Mouse (Mus musculus): ENCODE measurements at regions not wholly inside any gene's neighbourhood (a gene's known extent, or its start where the extent isn't known, plus 50 kb on each side); places are given as distances from the start of the nearest gene placed in this dataset.

- POLR2A ChIA-PET = no interaction called here
- CTCF ChIA-PET = no interaction called here
Observed at GRCm38 (mm10) chr6:95179993-95180392, 63.0 kb downstream of the Kbtbd8 start.

DNA sequence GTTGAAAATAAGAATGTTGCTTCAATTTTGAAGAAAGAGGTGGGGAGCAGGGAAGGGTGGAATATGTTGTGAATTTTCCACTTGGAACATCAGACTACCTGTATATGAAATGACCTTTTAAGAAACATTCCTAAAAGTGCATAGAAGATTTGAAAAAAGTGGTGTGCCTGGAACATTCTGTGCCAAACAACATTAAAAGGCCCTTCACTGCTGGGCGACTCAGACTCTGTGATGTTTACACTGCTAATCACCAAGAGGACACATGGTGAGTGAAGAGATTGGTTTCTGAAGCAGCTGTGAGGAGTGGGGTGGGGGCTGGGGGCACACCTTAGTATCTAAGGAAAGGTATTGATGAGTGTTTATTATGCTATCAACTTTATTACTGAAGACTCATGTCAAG lies 65.2 kb downstream of the Kbtbd8 start:
- POLR2A ChIA-PET = no interaction called here
- CTCF ChIA-PET = no interaction called here

DNA sequence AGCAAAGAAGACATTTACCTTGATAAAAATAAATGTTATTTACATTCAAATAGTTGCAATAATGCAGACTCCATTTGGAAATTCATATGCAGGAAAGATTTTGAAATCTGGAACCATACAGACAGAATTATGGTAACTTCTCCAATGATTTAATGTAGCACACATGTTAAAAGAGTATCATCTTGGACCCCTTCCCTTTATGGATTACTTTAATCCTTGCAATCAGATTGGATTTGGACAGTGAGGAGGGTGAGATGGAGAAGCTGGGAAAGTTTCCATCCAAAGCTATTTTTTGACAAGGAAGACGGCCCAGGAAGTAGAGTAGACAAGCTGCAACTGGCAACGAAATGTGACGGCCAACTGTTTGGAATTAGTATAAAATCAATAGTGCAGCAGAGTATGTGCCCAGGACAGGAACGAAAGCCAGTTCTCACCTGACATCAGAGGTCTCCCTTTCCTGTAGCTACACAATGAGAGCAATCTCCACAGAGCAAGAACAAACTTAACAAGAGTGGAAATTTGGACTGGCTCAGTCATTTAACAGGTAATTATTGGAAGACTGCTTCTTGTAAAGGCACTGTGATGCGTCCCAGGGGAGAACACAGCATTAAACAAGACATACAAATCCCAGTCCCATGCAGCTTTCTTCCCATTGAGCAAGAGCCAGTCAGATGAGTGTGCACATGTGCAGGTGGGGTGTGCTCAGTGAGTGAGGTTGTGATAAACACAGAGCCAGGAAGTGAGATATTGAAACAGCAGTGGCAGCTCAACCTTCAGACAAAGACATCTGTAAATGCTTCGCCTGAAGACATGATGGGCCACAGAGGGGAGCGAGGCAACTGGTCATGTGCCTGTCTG lies 68.3 kb downstream of the Kbtbd8 start:
- ChIA-PET POLR2A (interaction anchor here in 1 of 4 experiments (1.7 kb wide), 1 partner anchor 13 kb away, joined by 4 read pairs; no protein-coding TSS in a partner anchor), CTCF (no interaction called here)

DNA sequence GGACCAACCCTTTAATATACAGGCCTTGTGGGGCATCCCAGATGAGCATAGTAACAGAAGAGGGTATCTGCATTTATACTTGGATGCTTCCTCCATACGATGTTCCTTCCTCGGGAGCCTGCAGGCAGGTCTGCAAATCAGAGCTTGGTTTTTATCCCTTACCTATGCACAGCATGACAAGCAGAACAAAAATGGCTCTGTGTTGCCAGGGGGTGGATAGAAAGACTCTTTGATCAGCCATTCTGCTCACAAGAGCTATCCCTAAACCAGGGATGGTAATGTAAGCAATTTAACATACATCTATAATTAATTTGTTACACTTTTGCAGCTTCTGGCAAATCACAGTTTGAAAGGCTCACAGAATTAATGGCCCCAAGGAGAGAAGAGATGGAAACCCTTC lies 79.6 kb downstream of the Kbtbd8 start:
- ChIA-PET POLR2A (no interaction called here), CTCF (interaction anchor here in 1 of 4 experiments (0.5 kb wide), 1 partner anchor 156 kb away, joined by 3 read pairs; no protein-coding TSS in a partner anchor)

GRCm38 (mm10) chr6:95198611-95199010 lies 81.6 kb downstream of the Kbtbd8 start:
- POLR2A ChIA-PET = interaction anchor here in 1 of 4 experiments (0.8 to 1.9 kb wide), 3 partner anchors 12 to 106 kb away, joined by 3 to 4 read pairs (median 3); no protein-coding TSS in a partner anchor
- CTCF ChIA-PET = interaction anchor here in 2 of 4 experiments (0.6 to 0.7 kb wide), 2 partner anchors 9 to 88 kb away, joined by 8 to 14 read pairs; no protein-coding TSS in a partner anchor

DNA sequence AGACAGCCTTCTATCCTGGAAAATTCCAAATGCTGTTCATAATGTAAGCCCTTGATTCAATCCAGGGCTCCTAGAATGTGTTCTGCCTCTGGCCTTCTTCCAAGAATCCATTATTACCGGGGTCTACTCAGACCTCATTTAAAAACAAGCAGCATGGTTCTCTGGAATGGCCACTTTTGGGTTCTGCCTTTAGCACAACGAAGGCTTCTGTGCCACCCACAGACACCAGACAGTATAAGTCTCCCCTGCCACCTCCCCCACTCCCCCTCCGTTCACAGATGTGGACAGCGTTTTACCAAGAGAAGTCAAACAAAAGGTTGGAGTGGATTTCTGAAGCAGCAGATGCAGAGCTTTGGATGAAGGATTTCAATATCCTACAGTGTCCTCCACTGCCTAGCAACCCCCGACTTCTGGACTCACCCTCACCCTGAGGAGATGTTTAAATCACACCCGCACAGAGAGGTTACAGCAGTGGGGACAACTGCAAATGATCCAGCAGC lies 85.3 kb downstream of the Kbtbd8 start:
- ChIA-PET CTCF (no interaction called here), POLR2A (no interaction called here)

- CTCF ChIA-PET = no interaction called here
- POLR2A ChIA-PET = no interaction called here
Observed at GRCm38 (mm10) chr6:95202978-95203377, 85.9 kb downstream of the Kbtbd8 start.

DNA sequence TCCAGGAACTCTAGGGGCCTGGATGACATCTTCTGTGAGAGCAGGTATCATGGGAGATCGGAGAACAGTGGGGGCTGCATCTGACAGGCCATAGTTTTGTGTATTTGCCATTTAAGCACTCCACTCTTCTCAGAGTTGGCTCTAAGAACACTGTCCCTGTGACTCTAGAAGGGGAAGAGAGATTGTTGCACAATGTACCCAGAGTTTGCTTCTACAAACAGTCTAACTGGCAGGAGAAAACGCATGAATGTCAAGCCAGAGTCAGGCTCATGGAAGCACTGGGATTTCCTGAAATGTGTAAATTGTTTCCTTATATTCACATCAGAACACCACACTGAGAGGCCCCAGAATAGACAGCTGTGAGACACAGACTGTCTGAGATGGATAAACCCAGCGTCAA lies 87.2 kb downstream of the Kbtbd8 start:
- CTCF ChIA-PET = interaction anchor here in 1 of 4 experiments (0.6 kb wide), 1 partner anchor 924 kb away, joined by 3 read pairs; no protein-coding TSS in a partner anchor
- POLR2A ChIA-PET = no interaction called here

DNA sequence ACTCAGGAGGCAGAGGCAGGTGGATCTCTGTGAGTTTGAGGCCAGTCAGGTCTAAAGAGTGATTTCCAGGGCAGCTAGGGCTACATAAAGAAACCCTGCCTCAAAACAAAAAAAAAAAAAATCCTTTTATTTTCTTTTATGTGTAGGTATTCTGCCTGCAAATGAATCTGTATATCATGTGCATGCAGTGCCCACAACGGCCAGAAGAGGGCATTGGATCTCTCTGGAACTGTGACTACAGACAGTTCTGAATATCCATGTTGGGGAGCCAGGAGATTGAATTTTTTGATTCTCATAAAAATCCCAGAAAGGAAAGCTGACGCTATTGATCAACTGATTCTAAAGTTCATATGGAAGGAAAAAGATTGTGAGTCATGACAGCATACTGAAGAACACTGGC lies 90.0 kb downstream of the Kbtbd8 start:
- CTCF ChIA-PET = interaction anchor here in 2 of 4 experiments (0.6 to 1.3 kb wide), 4 partner anchors 9 to 109 kb away, joined by 3 read pairs; no protein-coding TSS in a partner anchor
- POLR2A ChIA-PET = no interaction called here

GRCm38 (mm10) chr6:95217431-95217830 lies 100.4 kb downstream of the Kbtbd8 start:
- ChIA-PET CTCF (interaction anchor here (0.6 to 1.9 kb wide), 22 partner anchors 8 to 1821 kb away, joined by 3 to 16 read pairs (median 3); partner anchors contain the start of gene Kbtbd8 (in 1 of the 4)), POLR2A (interaction anchor here (0.6 to 1.3 kb wide), 4 partner anchors 8 to 1798 kb away, joined by 3 read pairs; no protein-coding TSS in a partner anchor)

- POLR2A ChIA-PET = interaction anchor here in 1 of 4 experiments (1.3 kb wide), 1 partner anchor 9 kb away, joined by 3 read pairs; no protein-coding TSS in a partner anchor
- CTCF ChIA-PET = interaction anchor here in 1 of 4 experiments (1.0 kb wide), 1 partner anchor 12 kb away, joined by 3 read pairs; no protein-coding TSS in a partner anchor
Observed at GRCm38 (mm10) chr6:95218830-95219229, 101.8 kb downstream of the Kbtbd8 start.

DNA sequence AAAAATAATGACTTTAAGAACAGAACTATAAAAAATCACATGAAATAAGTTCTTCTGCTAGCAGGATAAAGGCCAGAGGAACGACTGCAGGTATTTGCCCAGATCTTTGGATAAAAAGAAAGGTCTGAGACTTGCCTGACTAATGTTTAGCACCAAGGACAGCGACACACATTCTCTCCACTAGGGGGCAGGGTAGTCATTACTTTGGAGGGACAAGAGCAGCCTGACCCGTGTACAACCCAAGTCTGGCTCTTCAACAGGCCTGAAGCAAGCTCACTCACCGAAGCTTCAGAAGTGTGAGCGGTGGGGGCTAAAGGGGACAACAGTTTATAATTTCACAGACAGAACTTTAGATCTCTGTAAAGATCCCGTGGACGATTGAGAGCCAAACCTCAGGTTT lies 98.4 kb upstream of the Gm10234 start:
- ChIA-PET POLR2A (interaction anchor here in 1 of 4 experiments (0.6 to 0.8 kb wide), 2 partner anchors 14 to 67 kb away, joined by 3 to 4 read pairs; no protein-coding TSS in a partner anchor), CTCF (interaction anchor here (0.5 to 2.3 kb wide), 16 partner anchors 11 to 1883 kb away, joined by 3 to 7 read pairs (median 3); no protein-coding TSS in a partner anchor)

DNA sequence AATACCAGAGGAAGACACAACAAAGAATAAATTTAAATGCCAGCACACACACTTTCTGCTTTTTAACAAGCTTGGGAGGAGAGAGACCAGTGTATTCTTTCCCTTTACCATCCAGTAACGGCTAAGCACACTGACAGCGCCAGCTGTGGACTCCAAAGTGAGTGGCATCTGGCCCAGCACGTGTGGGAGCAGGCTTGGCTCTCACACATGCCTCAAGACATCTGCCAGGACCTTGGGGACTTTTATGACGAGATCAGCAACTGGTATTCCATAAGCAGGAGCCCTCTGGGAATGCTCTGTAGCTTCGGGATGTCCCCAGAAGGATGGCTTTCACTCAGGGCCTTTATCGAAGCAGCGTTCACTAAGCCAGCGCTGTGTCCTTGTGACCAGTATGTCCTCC lies 92.0 kb upstream of the Gm10234 start:
- ChIA-PET CTCF (interaction anchor here in 1 of 4 experiments (0.6 kb wide), 1 partner anchor 398 kb away, joined by 4 read pairs; no protein-coding TSS in a partner anchor), POLR2A (no interaction called here)

- ChIA-PET CTCF (interaction anchor here in 2 of 4 experiments (0.9 to 1.3 kb wide), 3 partner anchors 11 to 66 kb away, joined by 3 read pairs; no protein-coding TSS in a partner anchor), POLR2A (interaction anchor here in 1 of 4 experiments (0.6 kb wide), 1 partner anchor 209 kb away, joined by 3 read pairs; no protein-coding TSS in a partner anchor)
Observed at GRCm38 (mm10) chr6:95234712-95235111, 87.2 kb upstream of the Gm10234 start.

GRCm38 (mm10) chr6:95243657-95244056 lies 78.3 kb upstream of the Gm10234 start:
- ChIA-PET CTCF (interaction anchor here in 1 of 4 experiments (0.6 kb wide), 1 partner anchor 135 kb away, joined by 3 read pairs; no protein-coding TSS in a partner anchor), POLR2A (interaction anchor here in 1 of 4 experiments (0.6 kb wide), 1 partner anchor 1685 kb away, joined by 3 read pairs; no protein-coding TSS in a partner anchor)

DNA sequence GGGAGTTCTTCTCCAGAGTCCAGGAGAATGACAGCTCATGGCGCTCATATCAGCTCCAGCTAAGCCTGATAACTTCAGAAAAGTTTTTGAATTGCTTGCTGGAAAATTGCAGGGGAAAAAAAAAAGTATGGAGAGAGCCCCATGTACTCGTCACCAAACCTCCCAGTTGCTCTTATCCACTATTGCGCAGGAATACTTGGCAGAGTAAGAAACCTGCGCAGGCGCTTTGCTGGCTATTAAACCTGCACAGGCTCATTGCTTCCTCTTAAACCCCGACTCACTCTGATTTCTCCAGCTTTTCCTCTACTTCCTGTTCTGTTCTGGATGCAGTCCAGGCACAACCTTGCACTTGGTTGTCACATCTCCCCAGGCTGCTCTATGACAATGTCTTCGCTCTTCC lies 77.0 kb upstream of the Gm10234 start:
- POLR2A ChIA-PET = interaction anchor here in 2 of 4 experiments (0.6 to 1.0 kb wide), 2 partner anchors 215 to 642 kb away, joined by 3 to 4 read pairs; no protein-coding TSS in a partner anchor

GRCm38 (mm10) chr6:95256303-95256702 lies 65.6 kb upstream of the Gm10234 start:
- CTCF ChIA-PET = no interaction called here
- POLR2A ChIA-PET = no interaction called here

More for the DNA sequence above, 77.0 kb upstream of the Gm10234 start:
- CTCF ChIA-PET = no interaction called here

DNA sequence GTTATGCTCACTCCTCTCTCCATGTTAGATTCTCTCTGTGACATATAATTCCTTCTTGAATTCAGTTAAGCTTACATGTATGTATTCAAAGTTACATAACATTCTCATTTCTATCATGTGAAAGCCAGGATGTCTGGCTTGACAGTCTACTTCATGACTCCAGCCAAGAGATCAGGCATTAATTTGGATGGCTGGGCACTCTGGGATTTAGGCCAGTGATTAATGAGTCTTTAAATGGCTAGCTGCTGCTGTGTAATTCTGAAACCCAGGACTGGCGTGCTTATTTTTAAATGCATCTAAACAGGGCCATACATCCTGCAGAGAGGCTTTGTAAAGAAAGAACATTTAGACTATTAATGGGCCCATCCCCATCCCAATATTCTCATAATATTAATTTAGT lies 60.9 kb upstream of the Gm10234 start:
- ChIA-PET CTCF (no interaction called here), POLR2A (no interaction called here)

DNA sequence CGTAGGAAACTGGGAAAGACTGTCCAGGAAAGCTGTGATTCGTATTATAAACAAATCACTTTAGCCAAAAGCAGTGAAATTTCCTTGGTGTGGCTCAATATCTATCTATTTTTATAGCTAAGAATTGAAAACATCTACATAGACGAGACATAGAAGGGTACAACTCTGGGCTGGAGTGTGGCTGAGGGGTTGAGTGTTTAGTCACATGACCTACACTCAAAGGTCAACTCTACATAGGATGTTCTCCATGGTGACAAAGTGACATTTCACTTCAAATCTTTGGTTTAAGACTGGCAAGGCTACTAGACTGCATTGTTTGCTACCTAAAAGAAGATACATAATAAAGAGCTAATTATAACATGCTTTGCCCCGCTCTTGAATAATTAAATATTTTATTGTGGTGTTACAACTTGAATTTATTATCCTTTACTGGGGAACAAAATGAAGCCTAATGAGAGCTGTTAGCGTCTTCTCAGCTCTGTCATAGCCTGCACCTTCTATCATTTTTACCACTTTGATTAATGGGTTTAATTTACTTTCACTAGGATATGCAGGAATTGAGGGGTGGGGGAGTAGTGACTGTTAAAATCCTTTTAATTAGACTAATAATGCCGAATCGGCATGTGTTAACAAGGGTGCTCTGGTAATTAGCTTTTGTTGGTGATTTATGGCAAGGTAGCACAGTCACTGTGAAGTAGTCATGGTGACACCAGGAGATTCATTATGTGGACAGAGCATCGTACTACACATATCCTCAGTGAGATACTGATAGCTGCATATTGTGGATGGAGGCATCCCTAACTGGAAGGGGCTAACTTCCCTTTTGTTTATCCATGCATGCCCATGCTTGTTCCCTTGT lies 57.7 kb upstream of the Gm10234 start:
- ChIA-PET POLR2A (no interaction called here), CTCF (no interaction called here)

Measured in embryonic stem cell, embryonic (primary cell).